Mouse (Mus musculus) sigmoid colon, adult 10 weeks (tissue): ENCODE data around the gene Vmn2r15. TPM values are rescaled to one million over a fixed set of nuclear protein-coding genes. Genes with fewer than 3 reads are reported as not detected.

Experiments used
- polyA plus RNA-seq: library from polyadenylated mRNA; stranded (reverse); fragments of 350-450 nt; fragmentation: Illumina TruSeq; extraction: RNeasy Lipid Tissue Mini Kit (QIAGEN cat#74804); gene quantifications from one replicate; pipeline ENCODE4 v1.2.3, GENCODE M21; 2014; ENCODE audit warnings: low read depth, low replicate concordance

Gene Vmn2r15
- polyA plus RNA-seq, result not detected

GRCm38 (mm10) chr5:109297544-109297943 is at the start of gene Vmn2r15:
Gene Vmn2r15, minus strand, starts transcription at chr5:109297644.

DNA sequence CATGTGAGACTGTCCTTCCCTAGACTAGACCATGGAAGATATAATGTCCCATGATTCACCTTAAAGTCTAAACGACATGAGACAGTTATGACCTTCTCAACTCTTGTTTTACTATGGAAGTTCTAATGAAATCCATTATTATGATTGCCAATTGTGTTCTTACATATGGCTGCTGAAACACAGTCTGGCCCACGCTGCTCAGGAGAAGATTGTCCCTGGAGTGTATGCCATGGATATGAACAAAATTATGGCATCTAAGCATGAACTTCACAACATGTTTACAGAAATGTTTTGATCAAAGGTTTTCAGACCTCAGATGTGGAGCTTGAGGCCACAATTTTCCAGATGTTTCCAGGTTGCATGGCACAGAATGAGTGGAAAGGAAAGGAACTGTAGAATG is 32.4 kb upstream of the Vmn2r15 start, which contains the start of gene Vmn2r16:
Gene Vmn2r16 (plus strand): TSS at position 301 of the 400 bp plus-strand sequence.

Other genes with a start within 250 kb of the Vmn2r15 start
- not detected for gene Vmn2r11, start 238.1 kb downstream of the Vmn2r15 start, polyA plus RNA-seq
- gene Vmn2r12, start 199.7 kb downstream of the Vmn2r15 start, polyA plus RNA-seq, result not detected
- gene Vmn2r13, start 105.4 kb downstream of the Vmn2r15 start, polyA plus RNA-seq, result not detected
- gene Vmn2r14, start 72.9 kb downstream of the Vmn2r15 start, polyA plus RNA-seq, result not detected
- gene Vmn2r16, start 32.5 kb upstream of the Vmn2r15 start, polyA plus RNA-seq, result not detected
- gene Vmn2r17, start 122.0 kb upstream of the Vmn2r15 start, polyA plus RNA-seq, result not detected